Mouse (Mus musculus): ENCODE data around the gene Zfp980.
"Not testable (repeated sequence)": the region's sequence is repeated elsewhere in the genome, so short reads cannot be mapped to it uniquely, and the experiment has no call there.

GRCm38 (mm10) chr4:145683024-145683766 is 12.7 kb downstream of the Zfp980 start:
- not testable (repeated sequence) for TF ChIP-seq EP300, CTCF (IDR thresholded peaks at IDR 0.05; ENCODE audit: low read depth)

Measured in liver, postnatal 0 days (tissue).